9 mouse cellular contexts compared by ENCODE assay signal in the genomic region with DNA sequence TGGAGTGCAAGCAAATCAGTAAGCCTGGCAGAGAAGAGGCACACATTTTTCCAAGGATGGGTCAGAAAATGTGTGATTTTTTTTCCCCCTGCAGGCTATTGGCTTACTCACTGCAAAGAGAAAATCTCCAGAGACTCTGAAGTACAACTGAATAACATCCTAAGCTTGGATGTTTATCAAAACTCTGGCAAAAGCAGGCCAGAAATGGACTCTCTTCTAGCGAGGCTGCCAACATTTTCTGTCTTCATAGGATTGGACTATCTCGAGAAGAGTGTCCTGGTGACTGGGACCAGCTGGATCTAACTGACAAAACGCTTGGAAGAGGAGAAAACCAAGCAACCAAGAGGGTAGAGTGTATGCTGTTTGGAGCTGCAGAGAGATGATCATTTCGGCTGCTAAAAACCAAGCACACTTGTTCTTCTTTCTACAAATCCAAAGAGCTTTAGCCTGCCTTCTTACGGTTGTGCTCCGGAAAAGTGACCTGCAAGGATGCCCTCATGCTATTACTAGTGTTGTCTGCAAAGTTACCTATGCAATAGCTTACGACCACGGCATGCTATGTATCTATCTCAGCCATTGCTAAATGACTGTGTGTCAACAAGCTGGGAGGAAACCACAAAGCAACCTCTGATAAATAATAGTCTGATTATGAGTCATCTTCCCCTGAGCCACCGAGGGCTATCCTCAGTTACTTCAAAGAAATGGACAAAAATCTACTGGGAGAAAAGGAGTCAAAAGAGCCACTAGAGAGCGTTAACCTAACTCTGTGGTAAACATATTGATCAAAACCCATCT. TPM values are rescaled to one million over a fixed set of nuclear protein-coding genes. Genes with fewer than 3 reads are reported as not detected.
A peak's percentile ranks its signal among the peaks of the same experiment; 100 is the strongest.
DNase-seq lines count a peak whose midpoint lies in the region; ATAC-seq and TF ChIP-seq lines count a peak whose summit lies in the region.
"Had no signal": no experiment of that assay in that cellular context is flagged by ENCODE, and none has a peak within 500 bp of the region (broad histone marks: within the 10 kb centered on the region; RNA-seq: fewer than 3 reads in every experiment).

No protein-coding gene starts in this region.

- H3K9me3 ChIP-seq in embryonic facial prominence, embryonic 14.5 days (ENCODE audit: control insufficient read depth, low read length) = no peaks in the 10 kb centered on the region
- no peaks in the 10 kb centered on the region for H3K9me3 ChIP-seq in embryonic facial prominence, embryonic 10.5 days
- H3K9me3 ChIP-seq in CH12.LX (replicated peaks; ENCODE audit: low read length) = peaks cover 2% of the 10 kb centered on the region
- H3K9me3 ChIP-seq in heart, embryonic 16.5 days (replicated peaks; ENCODE audit: control insufficient read depth, low read length) = no peaks in the 10 kb centered on the region
- H3K9me3 ChIP-seq: limb, embryonic 13.5 days had no signal

- no peak overlapping the region for H3K4me2 ChIP-seq in embryonic facial prominence, embryonic 14.5 days (ENCODE audit: low read depth, low read length)
- H3K4me2 ChIP-seq in CH12.LX (ENCODE audit: insufficient read depth, low read depth, poor library complexity, severe bottlenecking) = no peak overlapping the region
- H3K4me2 ChIP-seq in heart, embryonic 16.5 days (ENCODE audit: low read depth, low read length) = no peak overlapping the region
- H3K4me2 ChIP-seq: limb, embryonic 13.5 days had no signal

- no peak; the same call in 1 of the 2 replicates for TF ChIP-seq RAD21 in CH12.LX (IDR thresholded peaks at IDR 0.05; ENCODE audit: low read depth, low read length)

- peak; percentile 26; the same call in 1 of the 2 replicates for TF ChIP-seq EP300 in CH12.LX (IDR thresholded peaks at IDR 0.05; ENCODE audit: low read length)

- DNase-seq in embryonic facial prominence, embryonic 14.5 days (ENCODE audit: low spot score) = peak; percentile 35
- no peak for DNase-seq in embryonic facial prominence, embryonic 10.5 days (ENCODE audit: low spot score)
- DNase-seq in CH12.LX (ENCODE audit: extremely low read depth) = no peak
- peak; percentile 82 for DNase-seq in lung, postnatal 10 days
- no peak for DNase-seq in right cerebral cortex, postnatal 14 days
- no peak for DNase-seq in frontal cortex, adult 2 months (ENCODE audit: extremely low spot score in 1 of 2, low spot score in 1 of 2)
- DNase-seq in spleen, postnatal 14 days (ENCODE audit: low spot score in 2 of 2) = no peak

- H3K27me3 ChIP-seq in embryonic facial prominence, embryonic 14.5 days (replicated peaks; ENCODE audit: control insufficient read depth, insufficient read depth, low read length) = no peaks in the 10 kb centered on the region
- H3K27me3 ChIP-seq in embryonic facial prominence, embryonic 10.5 days (replicated peaks; ENCODE audit: low read depth, poor library complexity, severe bottlenecking) = no peaks in the 10 kb centered on the region
- H3K27me3 ChIP-seq in CH12.LX (replicated peaks) = no peaks in the 10 kb centered on the region
- no peaks in the 10 kb centered on the region for H3K27me3 ChIP-seq in heart, embryonic 16.5 days (ENCODE audit: control insufficient read depth, insufficient read depth, low read length)
- H3K27me3 ChIP-seq: limb, embryonic 13.5 days had no signal

- in situ Hi-C loops in CH12.LX (cut with MboI; ENCODE audit: low pct_ligation_motif_present, low pct_unique_long_range_greater_than_20kb, low sequenced_read_pairs) = no loop called here

- TF ChIP-seq CTCF in CH12.LX (conservative IDR thresholded peaks at IDR 0.05 in 1 of 2, IDR thresholded peaks at IDR 0.05 in 1 of 2; ENCODE audit: low read depth in 2 of 2, low read length in 2 of 2) = 0 out of 4 replicates have a peak, but pooled peaks of 1 of the 2 experiments have one; percentile 1

- no peak overlapping the region for H3K9ac ChIP-seq in embryonic facial prominence, embryonic 14.5 days (ENCODE audit: low read depth, low read length)
- H3K9ac ChIP-seq in CH12.LX (ENCODE audit: insufficient read depth, low read depth) = no peak overlapping the region
- no peak overlapping the region for H3K9ac ChIP-seq in heart, embryonic 16.5 days (ENCODE audit: low read length)
- H3K9ac ChIP-seq: limb, embryonic 13.5 days had no signal

- WGBS in embryonic facial prominence, embryonic 14.5 days = 80% methylated on average over 10 of the region's 10 CpGs
- 82% methylated on average over 10 of the region's 10 CpGs for WGBS in embryonic facial prominence, embryonic 10.5 days
- WGBS in heart, embryonic 16.5 days = 65% methylated on average over 10 of the region's 10 CpGs

- H3K4me1 ChIP-seq in embryonic facial prominence, embryonic 14.5 days (ENCODE audit: control insufficient read depth, insufficient read depth, low read length) = no peaks in the 10 kb centered on the region
- H3K4me1 ChIP-seq in embryonic facial prominence, embryonic 10.5 days = no peaks in the 10 kb centered on the region
- H3K4me1 ChIP-seq in CH12.LX (ENCODE audit: control insufficient read depth in 1 of 2, insufficient read depth in 2 of 2) = peaks cover 2 to 29% of the 10 kb centered on the region in 2 experiments; a peak in 3 of 4 replicates
- 0 out of 2 replicates have a peak, but pooled peaks cover 3% of the 10 kb centered on the region for H3K4me1 ChIP-seq in heart, embryonic 16.5 days (ENCODE audit: control insufficient read depth, insufficient read depth, low read length)
- H3K4me1 ChIP-seq: limb, embryonic 13.5 days had no signal

- no peak overlapping the region for H3K27ac ChIP-seq in embryonic facial prominence, embryonic 14.5 days (replicated peaks; ENCODE audit: low read depth, low read length)
- no peak overlapping the region for H3K27ac ChIP-seq in embryonic facial prominence, embryonic 10.5 days (replicated peaks)
- H3K27ac ChIP-seq in CH12.LX (ENCODE audit: insufficient read depth, low read depth) = no peak overlapping the region
- peak overlapping the region; percentile 35; the same call in 1 of the 2 replicates for H3K27ac ChIP-seq in heart, embryonic 16.5 days (ENCODE audit: low read length)
- H3K27ac ChIP-seq: limb, embryonic 13.5 days had no signal

- no peak overlapping the region for H3K4me3 ChIP-seq in embryonic facial prominence, embryonic 14.5 days (ENCODE audit: low read depth, low read length)
- H3K4me3 ChIP-seq in embryonic facial prominence, embryonic 10.5 days = no peak overlapping the region
- no peak overlapping the region for H3K4me3 ChIP-seq in CH12.LX (replicated peaks in 1 of 3; ENCODE audit: low read depth in 2 of 3, low read length in 2 of 3, poor library complexity in 1 of 3)
- no peak overlapping the region for H3K4me3 ChIP-seq in heart, embryonic 16.5 days (ENCODE audit: low read length)
- H3K4me3 ChIP-seq: limb, embryonic 13.5 days had no signal

- dilution Hi-C loops in CH12.LX (cut with MboI; ENCODE audit: extremely low pct_ligation_motif_present, extremely low pct_unique_long_range_greater_than_20kb, low sequenced_read_pairs) = no loop called here

- no peaks in the 10 kb centered on the region for H3K79me2 ChIP-seq in CH12.LX (replicated peaks; ENCODE audit: control insufficient read depth, extremely low read depth, insufficient read depth, poor library complexity, severe bottlenecking)

- ATAC-seq in embryonic facial prominence, embryonic 14.5 days (ENCODE audit: low read depth) = no peak
- no peak for ATAC-seq in heart, embryonic 16.5 days (replicated peaks; ENCODE audit: extremely low read depth, insufficient read depth, low FRiP score)

- no peaks in the 10 kb centered on the region for H3K36me3 ChIP-seq in embryonic facial prominence, embryonic 14.5 days (ENCODE audit: control insufficient read depth, insufficient read depth, low read length)
- no peaks in the 10 kb centered on the region for H3K36me3 ChIP-seq in embryonic facial prominence, embryonic 10.5 days (replicated peaks)
- no peaks in the 10 kb centered on the region for H3K36me3 ChIP-seq in CH12.LX (replicated peaks in 1 of 2; ENCODE audit: control insufficient read depth in 1 of 2, insufficient read depth in 1 of 2, low read length in 1 of 2)
- no peaks in the 10 kb centered on the region for H3K36me3 ChIP-seq in heart, embryonic 16.5 days (ENCODE audit: control insufficient read depth, insufficient read depth)
- H3K36me3 ChIP-seq: limb, embryonic 13.5 days had no signal

- TF ChIP-seq POLR2A in CH12.LX (IDR thresholded peaks at IDR 0.05; ENCODE audit: low read depth, low read length) = no peak

TF ChIP-seq in CH12.LX, 34 proteins besides CTCF, POLR2A, EP300 and RAD21:
- peak; percentile 53 for TF ChIP-seq IRF4 (IDR thresholded peaks at IDR 0.05; ENCODE audit: low read depth, low read length)
- no peak for TF ChIP-seq USF1 (IDR thresholded peaks at IDR 0.05; ENCODE audit: low read depth, low read length)
- peak; percentile 34; the same call in 1 of the 2 replicates for TF ChIP-seq BHLHE40 (IDR thresholded peaks at IDR 0.05; ENCODE audit: low read depth, low read length)
- no peak for TF ChIP-seq MYC (IDR thresholded peaks at IDR 0.05; ENCODE audit: low read depth, low read length)

RNA-seq across cellular contexts. Expression of a gene that starts 36.1 kb away (rescaled TPM):
- 48.1 and 49.4 TPM in 2 replicates for polyA plus RNA-seq in embryonic facial prominence, embryonic 14.5 days (2014; fragmentation: Nextera tagmentation; extraction: Ambion mirVana)
- polyA plus RNA-seq in embryonic facial prominence, embryonic 10.5 days (2016; fragmentation: Nextera tagmentation; extraction: Ambion mirVana) = 43.5 and 44.9 TPM in 2 replicates
- 34.4 and 40.5 TPM in 2 replicates for total RNA-seq in CH12.LX (2012; rRNA removed)
- 62.8 and 65.0 TPM in 2 replicates for total RNA-seq in CH12.LX (2014; rRNA removed)
- polyA plus RNA-seq in CH12.LX (2012; ENCODE audit: insufficient read length, low read depth) = 58.3 and 61.3 TPM in 2 replicates
- polyA plus RNA-seq in heart, embryonic 16.5 days (2015; fragmentation: Nextera tagmentation; extraction: Ambion mirVana) = 20.3 and 20.5 TPM in 2 replicates
- polyA plus RNA-seq in frontal cortex, adult 2 months (2012; rRNA removed) = 22.2 and 23.0 TPM in 2 replicates

Comparison
In these comparisons a context has a peak if more than half of its experiments do, and no peak if none do; other contexts are left out.
1. DNase-seq: peak in embryonic facial prominence, embryonic 14.5 days (single experiment) and lung, postnatal 10 days (single experiment); none in embryonic facial prominence, embryonic 10.5 days (single experiment), CH12.LX (single experiment), right cerebral cortex, postnatal 14 days (single experiment), frontal cortex, adult 2 months (0 of 2) and spleen, postnatal 14 days (0 of 2).